Mouse (Mus musculus): ENCODE measurements around the gene Flt4.

DNA sequence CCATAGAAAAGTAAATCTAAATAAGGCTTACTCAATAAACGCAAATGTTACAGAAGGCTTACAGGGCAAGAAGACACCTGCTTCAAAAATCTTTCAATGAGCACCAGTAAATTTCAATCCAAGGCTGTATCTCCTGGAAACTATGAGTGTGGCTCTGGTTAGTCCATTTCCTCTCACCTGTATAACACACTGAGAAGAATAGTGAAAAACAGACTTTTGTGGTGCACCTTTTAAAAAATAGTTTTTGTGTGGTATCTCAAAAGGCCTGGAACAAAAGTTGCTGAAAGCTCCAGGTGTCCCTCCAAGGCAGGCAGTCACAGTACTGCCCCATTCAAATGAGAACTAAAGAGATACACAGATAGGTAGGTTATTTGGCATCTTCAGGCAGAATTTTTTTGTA lies 90.0 kb downstream of the Flt4 start:
- no peak for TF ChIP-seq POLR2A (IDR thresholded peaks at IDR 0.05; ENCODE audit: low read depth, low read length)
- TF ChIP-seq CTCF (IDR thresholded peaks at IDR 0.05; ENCODE audit: borderline replicate concordance, insufficient read depth, low read length), result no peak

Data from embryonic fibroblast, embryonic 13.5 days (primary cell).